Mouse (Mus musculus): ENCODE measurements around the gene Ermard.
"Not testable (repeated sequence)": the region's sequence is repeated elsewhere in the genome, so short reads cannot be mapped to it uniquely, and the experiment has no call there.

Ermard gene

GRCm38 (mm10) chr17:15041175-15041729 lies at the start of gene Ermard, which contains the start of the genes Tcte3 and Gm3448:
Gene Ermard (plus strand): TSS chr17:15041208.
Gene Tcte3 (minus strand): TSS chr17:15041488.
Gene Gm3448 (minus strand): TSS chr17:15041537.
- peak; percentile 67 to 68 for DNase-seq

GRCm38 (mm10) chr17:14992522-14993138 lies 48.4 kb upstream of the Ermard start:
- DNase-seq: not testable (repeated sequence)

GRCm38 (mm10) chr17:14993139-14993832 lies 47.7 kb upstream of the Ermard start:
- not testable (repeated sequence) for DNase-seq

GRCm38 (mm10) chr17:14994140-14994539 lies 46.9 kb upstream of the Ermard start:
- not testable (repeated sequence) for DNase-seq

DNA sequence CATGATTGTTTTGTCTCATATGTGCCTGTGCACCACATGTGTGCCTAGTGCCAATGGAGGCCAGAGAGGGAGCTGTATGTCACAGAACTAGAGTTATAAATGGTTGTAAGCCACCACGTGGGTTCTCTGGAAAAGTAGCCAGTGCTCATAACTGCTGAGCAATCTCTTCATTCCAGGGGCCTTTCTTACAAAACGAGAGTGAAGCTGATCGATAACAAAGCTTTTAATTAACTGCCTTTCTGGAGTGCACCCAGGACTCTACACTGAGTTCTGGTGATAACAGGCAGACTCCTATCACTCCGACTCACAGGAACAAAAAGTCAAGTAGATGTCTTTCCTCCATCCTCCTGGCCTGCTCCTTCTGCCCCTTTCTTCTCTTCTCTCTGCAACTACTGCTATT lies 41.0 kb upstream of the Ermard start:
- DNase-seq: not testable (repeated sequence)

DNA sequence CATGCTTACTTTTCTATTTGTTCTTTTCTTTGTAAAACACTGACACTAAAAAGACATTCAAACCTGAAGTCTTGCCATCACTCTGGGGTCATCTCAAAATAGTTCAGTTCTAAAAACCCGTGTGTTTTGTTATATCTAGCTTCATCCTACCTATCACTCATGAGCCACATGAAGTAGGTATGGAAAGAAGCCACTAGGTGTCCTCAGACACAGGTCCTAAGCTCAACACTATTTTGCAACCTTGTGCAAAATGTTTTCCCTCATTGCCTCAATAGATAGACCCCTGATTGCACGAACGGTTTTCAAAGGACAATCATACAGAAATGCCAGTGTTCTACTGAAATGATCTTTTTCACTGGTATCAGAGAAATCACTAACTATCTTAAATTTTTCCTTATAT lies 31.9 kb upstream of the Ermard start:
- DNase-seq: not testable (repeated sequence)

GRCm38 (mm10) chr17:15009706-15010413 lies 31.1 kb upstream of the Ermard start, which contains the start of gene Gm3435:
Gene Gm3435 (plus strand): TSS chr17:15010176.
- not testable (repeated sequence) for DNase-seq

DNA sequence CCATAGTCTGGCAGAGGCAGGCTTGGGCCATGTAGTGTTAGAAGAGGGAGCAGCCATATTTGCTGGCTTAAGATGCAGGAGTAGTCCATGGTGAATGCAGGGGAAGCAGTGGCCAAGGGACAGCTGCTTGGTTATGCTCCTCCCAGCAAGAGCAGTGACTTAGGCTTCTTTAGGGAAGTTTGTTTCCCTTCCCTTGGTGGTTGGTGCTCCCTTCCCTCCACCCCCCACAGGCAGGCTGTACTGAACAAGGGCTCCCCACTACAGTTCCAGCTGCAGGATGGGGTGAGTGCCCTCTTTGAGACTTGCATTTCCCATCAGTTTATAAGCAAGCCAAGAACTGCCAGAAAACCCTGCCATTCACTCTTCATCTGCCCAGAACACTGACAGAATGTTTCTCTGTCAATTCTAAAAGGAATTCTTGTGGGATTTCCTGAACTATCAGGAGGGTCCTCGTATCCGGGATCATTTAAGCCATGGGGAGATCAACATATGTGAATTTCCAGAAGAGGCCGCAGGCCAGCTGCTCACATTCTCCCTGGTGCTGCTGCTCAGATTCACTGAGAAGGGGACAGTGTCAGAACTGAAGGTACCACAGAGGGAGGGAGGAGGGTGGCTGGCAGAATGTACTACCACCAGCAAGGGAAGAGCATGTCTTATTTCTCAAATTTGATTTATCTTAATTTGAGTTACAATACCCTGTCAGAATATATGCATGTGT lies 19.3 kb upstream of the Ermard start:
- peak; percentile 16 to 33 for DNase-seq

DNA sequence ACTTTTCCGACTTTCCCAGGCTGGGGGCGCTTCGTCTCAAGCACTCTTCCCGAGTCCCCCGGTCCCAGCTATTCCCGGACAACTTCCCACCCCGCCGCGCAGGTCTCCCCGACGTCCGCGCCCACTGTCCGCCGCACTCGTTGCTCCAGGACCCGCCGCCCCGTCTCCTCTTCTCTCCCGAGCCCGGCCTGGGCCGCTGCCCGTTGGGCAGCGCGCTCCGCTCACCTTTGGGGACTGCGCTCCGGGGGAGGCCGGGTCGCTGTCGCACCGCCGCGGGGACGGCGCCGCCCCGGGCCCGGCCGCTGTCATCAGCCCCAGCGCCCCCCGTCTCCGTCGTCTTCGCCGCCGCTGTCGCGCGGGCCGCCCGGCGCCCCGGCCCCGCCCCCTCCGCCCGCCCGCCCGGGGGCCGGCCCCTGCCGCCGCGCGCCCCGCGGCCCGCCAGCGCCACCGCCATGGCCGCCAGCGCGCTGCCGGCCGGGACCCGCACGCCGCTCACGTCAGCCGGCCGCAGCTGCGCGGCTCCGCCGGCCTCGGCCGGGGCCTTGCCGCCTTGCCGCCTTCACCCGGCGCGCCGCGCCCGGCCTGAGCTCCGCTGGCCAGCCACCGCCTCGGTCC lies 17.0 kb upstream of the Ermard start:
- not testable (repeated sequence) for DNase-seq

- DNase-seq: not testable (repeated sequence)
Observed at GRCm38 (mm10) chr17:15024502-15025193, 16.4 kb upstream of the Ermard start.

GRCm38 (mm10) chr17:15025513-15025912 lies 15.5 kb upstream of the Ermard start:
- not testable (repeated sequence) for DNase-seq

DNA sequence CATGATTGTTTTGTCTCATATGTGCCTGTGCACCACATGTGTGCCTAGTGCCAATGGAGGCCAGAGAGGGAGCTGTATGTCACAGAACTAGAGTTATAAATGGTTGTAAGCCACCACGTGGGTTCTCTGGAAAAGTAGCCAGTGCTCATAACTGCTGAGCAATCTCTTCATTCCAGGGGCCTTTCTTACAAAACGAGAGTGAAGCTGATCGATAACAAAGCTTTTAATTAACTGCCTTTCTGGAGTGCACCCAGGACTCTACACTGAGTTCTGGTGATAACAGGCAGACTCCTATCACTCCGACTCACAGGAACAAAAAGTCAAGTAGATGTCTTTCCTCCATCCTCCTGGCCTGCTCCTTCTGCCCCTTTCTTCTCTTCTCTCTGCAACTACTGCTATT lies 9.6 kb upstream of the Ermard start:
- not testable (repeated sequence) for DNase-seq

GRCm38 (mm10) chr17:15040455-15040854 lies 553 bp upstream of the Ermard start:
- DNase-seq: not testable (repeated sequence)

DNA sequence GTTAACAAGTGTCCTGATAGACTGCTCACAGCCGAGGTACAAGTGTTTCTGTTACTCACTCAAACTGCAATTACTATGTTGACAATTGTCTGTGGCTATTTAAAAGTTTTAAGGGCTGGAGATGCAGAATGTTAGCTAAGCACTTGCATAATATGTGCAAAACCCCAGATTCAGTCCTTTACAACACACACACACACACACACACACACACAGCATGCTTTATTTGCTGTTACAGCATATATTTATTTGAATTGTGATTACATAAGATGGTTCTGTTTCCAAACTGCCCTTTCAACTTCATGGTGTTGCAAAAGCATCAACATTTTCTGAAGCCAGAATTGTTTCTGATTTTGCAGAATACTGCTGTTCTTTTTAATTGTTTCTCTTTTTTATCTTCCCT lies 9.3 kb downstream of the Ermard start:
- not testable (repeated sequence) for DNase-seq

- not testable (repeated sequence) for DNase-seq
Observed at GRCm38 (mm10) chr17:15052766-15053165, 11.8 kb downstream of the Ermard start.

DNA sequence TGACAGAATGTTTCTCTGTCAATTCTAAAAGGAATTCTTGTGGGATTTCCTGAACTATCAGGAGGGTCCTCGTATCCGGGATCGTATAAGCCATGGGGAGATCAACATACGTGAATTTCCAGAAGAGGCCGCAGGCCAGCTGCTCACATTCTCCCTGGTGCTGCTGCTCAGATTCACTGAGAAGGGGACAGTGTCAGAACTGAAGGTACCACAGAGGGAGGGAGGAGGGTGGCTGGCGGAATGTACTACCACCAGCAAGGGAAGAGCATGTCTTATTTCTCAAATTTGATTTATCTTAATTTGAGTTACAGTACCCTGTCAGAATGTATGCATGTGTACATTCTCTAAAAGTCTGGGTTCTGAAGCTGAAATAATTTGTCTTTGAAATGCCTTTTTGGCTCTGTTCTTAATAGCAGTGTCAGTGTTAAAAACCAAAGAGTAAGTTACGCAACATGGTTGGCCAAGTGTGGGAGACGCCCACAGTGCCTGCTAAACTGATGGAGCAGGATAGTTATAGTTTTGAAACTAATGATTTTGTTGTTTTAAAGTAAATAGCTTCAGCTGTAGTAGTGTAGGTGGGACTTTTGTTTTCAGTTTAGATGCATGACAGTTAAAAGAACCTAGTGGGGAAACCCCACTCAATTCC lies 12.3 kb downstream of the Ermard start:
- not testable (repeated sequence) for DNase-seq

DNA sequence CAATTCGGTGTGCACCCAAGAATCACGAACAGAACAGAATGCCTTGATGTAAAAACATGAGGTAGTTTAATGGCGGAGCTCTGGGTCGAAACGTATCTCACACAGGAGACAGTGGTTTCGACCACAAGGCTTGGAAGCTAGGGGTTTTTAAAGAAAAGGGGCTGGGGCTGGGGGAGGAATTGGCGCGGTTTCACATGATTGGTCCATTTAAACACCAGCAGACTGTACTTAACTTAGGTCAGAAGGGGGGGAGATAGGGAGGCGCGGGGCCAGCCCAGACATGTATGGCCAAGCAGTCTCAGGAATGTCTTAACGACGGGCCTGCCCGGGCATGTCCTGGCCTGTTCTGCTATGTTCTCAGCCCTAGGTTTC lies 12.8 kb downstream of the Ermard start:
- not testable (repeated sequence) for DNase-seq

DNA sequence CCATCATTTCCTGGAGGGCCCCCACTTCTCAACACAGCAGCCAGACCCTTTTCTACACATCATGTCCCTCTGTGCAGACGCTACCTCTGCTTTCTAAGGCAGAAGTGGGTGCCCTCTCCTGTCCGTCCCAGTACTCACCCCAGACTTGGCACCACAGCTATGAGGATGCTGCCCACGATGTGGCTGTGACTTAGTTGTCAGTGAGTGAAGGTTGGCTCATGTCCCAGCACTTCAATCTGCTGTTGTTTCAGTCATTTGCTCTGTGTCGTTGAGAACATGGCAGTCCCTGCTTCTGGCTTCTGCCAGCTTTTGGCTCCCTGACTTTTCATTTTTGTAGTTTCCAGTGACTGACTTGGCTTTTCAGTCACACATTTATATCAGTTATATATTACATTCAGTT lies 14.9 kb downstream of the Ermard start:
- DNase-seq: no peak

- no peak for DNase-seq
Observed at GRCm38 (mm10) chr17:15058161-15058591, 17.2 kb downstream of the Ermard start.

DNA sequence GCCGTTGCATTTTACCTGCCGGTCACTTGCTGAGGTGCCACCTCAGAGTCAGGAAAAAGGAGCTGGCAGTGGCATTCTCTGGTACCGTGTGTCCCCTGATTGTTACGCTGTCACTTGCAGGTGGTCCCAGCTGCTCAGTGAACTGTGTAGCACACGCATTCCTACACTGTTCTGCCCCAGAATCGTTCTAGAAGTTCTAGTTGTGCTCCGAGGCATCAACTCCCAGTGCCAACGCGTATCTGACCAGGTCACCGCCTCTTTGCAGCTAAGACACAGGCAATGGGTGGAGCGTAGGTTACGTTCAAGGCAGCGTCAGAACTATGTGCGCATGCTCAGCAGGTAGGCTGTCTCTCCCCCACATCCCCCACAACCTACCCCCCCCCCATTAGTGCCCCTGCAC lies 18.6 kb downstream of the Ermard start:
- no peak for DNase-seq

GRCm38 (mm10) chr17:15060356-15060755 lies 19.3 kb downstream of the Ermard start:
- DNase-seq: no peak
